Mouse (Mus musculus): ENCODE measurements at regions not wholly inside any gene's neighbourhood (a gene's known extent, or its start where the extent isn't known, plus 50 kb on each side); places are given as distances from the start of the nearest gene placed in this dataset.
A peak's percentile ranks its signal among the peaks of the same experiment; 100 is the strongest.

- TF ChIP-seq POLR2A (IDR thresholded peaks at IDR 0.05; ENCODE audit: borderline replicate concordance, low read depth, low read length) = no peak
- TF ChIP-seq CTCF (IDR thresholded peaks at IDR 0.05; ENCODE audit: low read depth, low read length) = no peak
- H3K4me3 ChIP-seq (ENCODE audit: insufficient read depth, low read length) = no peak overlapping the region
- no peak overlapping the region for H3K27ac ChIP-seq (ENCODE audit: insufficient read depth, low read depth, low read length)
- H3K4me1 ChIP-seq (ENCODE audit: control insufficient read depth, insufficient read depth, low read length) = peaks cover 38% of the 10 kb centered on the region
These were observed 61.9 kb upstream of the Znrf2 start for GRCm38 (mm10) chr6:54754810-54755209.

GRCm38 (mm10) chr6:54757511-54757911 lies 59.2 kb upstream of the Znrf2 start:
- H3K27ac ChIP-seq (ENCODE audit: insufficient read depth, low read depth, low read length) = no peak overlapping the region
- TF ChIP-seq CTCF (IDR thresholded peaks at IDR 0.05; ENCODE audit: low read depth, low read length) (no peak), POLR2A (IDR thresholded peaks at IDR 0.05; ENCODE audit: borderline replicate concordance, low read depth, low read length) (no peak)
- no peak overlapping the region for H3K4me3 ChIP-seq (ENCODE audit: insufficient read depth, low read length)
- H3K4me1 ChIP-seq (ENCODE audit: control insufficient read depth, insufficient read depth, low read length) = peaks cover 34% of the 10 kb centered on the region

DNA sequence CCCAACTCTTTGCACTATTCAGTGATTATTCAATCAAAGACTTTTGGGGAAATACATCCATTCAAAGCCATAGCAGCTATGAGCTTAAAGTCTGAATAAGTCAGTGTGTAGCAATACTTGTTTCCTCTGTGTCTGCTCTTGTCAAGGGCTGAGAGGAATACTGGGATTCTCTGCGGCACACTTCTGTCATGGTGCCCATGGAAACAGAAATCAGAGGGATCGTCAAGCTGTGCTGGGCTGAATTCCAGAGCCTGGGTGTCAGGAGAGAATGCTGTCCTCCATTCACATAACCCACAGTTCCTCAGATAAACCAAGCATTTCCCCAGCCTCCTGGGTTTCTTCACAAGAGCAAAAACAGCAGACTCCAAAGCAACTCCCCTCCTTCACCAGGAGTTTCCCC lies 58.6 kb upstream of the Znrf2 start:
- TF ChIP-seq POLR2A (IDR thresholded peaks at IDR 0.05; ENCODE audit: borderline replicate concordance, low read depth, low read length) (no peak), CTCF (IDR thresholded peaks at IDR 0.05; ENCODE audit: low read depth, low read length) (no peak)
- Histone ChIP-seq H3K4me3 (ENCODE audit: insufficient read depth, low read length) (no peak overlapping the region), H3K27ac (ENCODE audit: insufficient read depth, low read depth, low read length) (no peak overlapping the region), H3K4me1 (ENCODE audit: control insufficient read depth, insufficient read depth, low read length) (peaks cover 31% of the 10 kb centered on the region)

DNA sequence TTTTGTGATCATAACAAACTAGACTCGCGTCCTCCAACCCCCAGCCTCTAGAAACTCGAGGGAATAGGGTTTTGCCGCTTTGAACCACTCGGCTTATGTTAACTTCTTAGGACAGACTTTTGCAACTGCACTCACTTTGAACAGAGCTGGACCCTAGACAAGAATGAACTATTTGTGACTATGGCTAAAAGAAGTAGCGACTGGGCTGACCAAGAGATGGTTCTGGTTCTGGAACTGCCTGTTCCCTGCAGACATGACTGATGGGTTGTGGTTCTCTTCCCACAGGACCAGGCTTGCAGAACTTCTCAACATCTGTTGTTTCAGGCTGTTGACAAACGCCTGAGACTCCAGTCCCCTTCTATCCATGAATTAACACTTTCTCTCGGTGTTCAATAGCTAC lies 57.5 kb upstream of the Znrf2 start:
- Histone ChIP-seq H3K4me3 (ENCODE audit: insufficient read depth, low read length) (no peak overlapping the region), H3K4me1 (ENCODE audit: control insufficient read depth, insufficient read depth, low read length) (peaks cover 29% of the 10 kb centered on the region), H3K27ac (ENCODE audit: insufficient read depth, low read depth, low read length) (no peak overlapping the region)
- no peak for TF ChIP-seq CTCF (IDR thresholded peaks at IDR 0.05; ENCODE audit: low read depth, low read length)

- H3K4me1 ChIP-seq (ENCODE audit: control insufficient read depth, insufficient read depth, low read length) = peaks cover 33% of the 10 kb centered on the region
- TF ChIP-seq POLR2A (IDR thresholded peaks at IDR 0.05; ENCODE audit: borderline replicate concordance, low read depth, low read length) = no peak
- peak overlapping the region; percentile 42 for H3K4me3 ChIP-seq (ENCODE audit: insufficient read depth, low read length)
- peak overlapping the region; percentile 18 for H3K27ac ChIP-seq (ENCODE audit: insufficient read depth, low read depth, low read length)
These were observed 56.7 kb upstream of the Znrf2 start for GRCm38 (mm10) chr6:54759942-54760498.

GRCm38 (mm10) chr6:54760541-54760940 lies 56.2 kb upstream of the Znrf2 start:
- no peak overlapping the region for H3K27ac ChIP-seq (ENCODE audit: insufficient read depth, low read depth, low read length)
- H3K4me1 ChIP-seq (ENCODE audit: control insufficient read depth, insufficient read depth, low read length) = peaks cover 33% of the 10 kb centered on the region
- TF ChIP-seq POLR2A (IDR thresholded peaks at IDR 0.05; ENCODE audit: borderline replicate concordance, low read depth, low read length) = no peak
- no peak for TF ChIP-seq CTCF (IDR thresholded peaks at IDR 0.05; ENCODE audit: low read depth, low read length)
- H3K4me3 ChIP-seq (ENCODE audit: insufficient read depth, low read length) = no peak overlapping the region

GRCm38 (mm10) chr6:54762021-54762420 lies 54.7 kb upstream of the Znrf2 start:
- peaks cover 33% of the 10 kb centered on the region for H3K4me1 ChIP-seq (ENCODE audit: control insufficient read depth, insufficient read depth, low read length)
- H3K4me3 ChIP-seq (ENCODE audit: insufficient read depth, low read length) = no peak overlapping the region
- H3K27ac ChIP-seq (ENCODE audit: insufficient read depth, low read depth, low read length) = no peak overlapping the region
- TF ChIP-seq CTCF (IDR thresholded peaks at IDR 0.05; ENCODE audit: low read depth, low read length) (no peak), POLR2A (IDR thresholded peaks at IDR 0.05; ENCODE audit: borderline replicate concordance, low read depth, low read length) (no peak)

DNA sequence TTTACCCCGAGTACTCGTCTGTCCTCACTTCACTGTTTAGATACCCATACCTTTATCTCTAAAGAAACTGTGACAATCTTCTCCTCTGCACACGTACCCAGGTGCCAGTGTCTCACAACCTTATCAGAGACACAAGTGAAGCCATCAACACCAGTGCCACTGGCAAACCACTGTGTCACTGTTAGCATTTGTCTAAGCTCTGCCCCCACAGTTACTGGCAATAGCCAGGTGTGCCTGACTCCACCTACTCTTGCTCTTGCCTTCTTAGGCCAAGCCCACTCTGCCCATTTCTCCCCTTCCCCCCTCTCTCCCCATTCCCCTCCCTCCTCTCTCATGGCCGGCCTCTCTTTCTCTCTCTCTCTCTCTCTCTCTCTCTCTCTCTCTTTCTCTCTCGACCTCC lies 54.2 kb upstream of the Znrf2 start:
- H3K4me3 ChIP-seq (ENCODE audit: insufficient read depth, low read length) = no peak overlapping the region
- TF ChIP-seq CTCF (IDR thresholded peaks at IDR 0.05; ENCODE audit: low read depth, low read length) (no peak), POLR2A (IDR thresholded peaks at IDR 0.05; ENCODE audit: borderline replicate concordance, low read depth, low read length) (no peak)
- H3K4me1 ChIP-seq (ENCODE audit: control insufficient read depth, insufficient read depth, low read length) = peaks cover 30% of the 10 kb centered on the region
- no peak overlapping the region for H3K27ac ChIP-seq (ENCODE audit: insufficient read depth, low read depth, low read length)

GRCm38 (mm10) chr6:54763669-54764068 lies 53.0 kb upstream of the Znrf2 start:
- Histone ChIP-seq H3K4me1 (ENCODE audit: control insufficient read depth, insufficient read depth, low read length) (peaks cover 24% of the 10 kb centered on the region), H3K4me3 (ENCODE audit: insufficient read depth, low read length) (no peak overlapping the region), H3K27ac (ENCODE audit: insufficient read depth, low read depth, low read length) (no peak overlapping the region)
- TF ChIP-seq POLR2A (IDR thresholded peaks at IDR 0.05; ENCODE audit: borderline replicate concordance, low read depth, low read length) = no peak
- no peak for TF ChIP-seq CTCF (IDR thresholded peaks at IDR 0.05; ENCODE audit: low read depth, low read length)

DNA sequence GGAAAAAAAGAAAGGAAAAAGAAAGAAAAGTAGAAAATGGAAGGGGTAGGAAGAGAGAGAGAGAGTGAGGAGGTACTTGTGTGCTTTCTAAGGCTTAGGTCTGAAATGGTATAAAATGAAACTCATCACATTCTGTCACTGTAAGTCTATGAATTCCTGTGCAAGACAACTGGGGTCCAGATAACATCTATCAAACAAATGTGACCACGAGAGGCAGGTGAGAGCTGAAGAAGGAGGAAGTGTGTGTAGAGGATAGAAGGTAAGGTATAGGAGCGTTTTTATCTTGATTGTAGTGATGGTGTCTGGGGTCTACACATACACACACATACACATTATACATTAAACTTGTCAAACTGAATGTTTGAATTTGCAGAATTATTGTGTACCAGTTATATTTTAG lies 51.0 kb upstream of the Znrf2 start:
- Histone ChIP-seq H3K4me1 (ENCODE audit: control insufficient read depth, insufficient read depth, low read length) (peaks cover 17% of the 10 kb centered on the region), H3K4me3 (ENCODE audit: insufficient read depth, low read length) (no peak overlapping the region), H3K27ac (ENCODE audit: insufficient read depth, low read depth, low read length) (no peak overlapping the region)
- TF ChIP-seq CTCF (IDR thresholded peaks at IDR 0.05; ENCODE audit: low read depth, low read length) (no peak), POLR2A (IDR thresholded peaks at IDR 0.05; ENCODE audit: borderline replicate concordance, low read depth, low read length) (no peak)

Measured in bone marrow macrophage, adult 2 months (primary cell).